Mouse (Mus musculus): Measurements from ENCODE around the gene Dusp6. TPM values are rescaled to one million over a fixed set of nuclear protein-coding genes. Genes with fewer than 3 reads are reported as not detected.

The Dusp6 gene
- 111 TPM for polyA plus RNA-seq (2014; fragmentation: Illumina TruSeq; extraction: RNeasy Lipid Tissue Mini Kit (QIAGEN cat#74804); ENCODE audit: low read depth, low replicate concordance)

DNA sequence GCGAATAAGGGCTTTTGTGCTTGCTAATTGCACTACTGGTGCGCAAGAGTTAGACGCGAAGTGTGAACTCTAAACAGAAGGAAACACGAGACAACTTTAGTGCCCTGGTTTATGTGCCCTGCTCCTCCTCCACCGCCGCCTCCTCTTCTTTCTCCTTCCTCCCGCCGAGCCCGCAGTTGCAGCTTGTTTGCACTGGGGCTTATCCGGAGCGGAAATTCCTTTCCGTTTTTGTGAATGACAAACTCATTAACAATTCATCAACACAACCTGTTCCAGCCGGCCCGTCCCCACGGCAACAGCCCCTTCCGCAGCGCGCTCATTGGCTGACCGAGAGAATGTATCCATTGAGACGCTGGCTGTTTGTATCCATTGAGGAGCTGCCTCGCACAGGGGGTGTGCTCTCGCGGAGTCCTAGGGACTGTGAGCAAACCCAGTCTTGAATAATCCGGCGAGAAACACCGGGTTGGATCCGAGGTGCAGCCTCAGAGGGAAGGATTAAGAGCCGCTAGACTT is at the start of gene Dusp6:
Gene Dusp6 (plus strand): TSS at position 365 of the 513 bp plus-strand sequence.

Other genes with a start within 250 kb of the Dusp6 start
- 26.9 TPM for gene Poc1b, start 156.2 kb upstream of the Dusp6 start, polyA plus RNA-seq (2014; fragmentation: Illumina TruSeq; extraction: RNeasy Lipid Tissue Mini Kit (QIAGEN cat#74804); ENCODE audit: low read depth, low replicate concordance)
- gene Galnt4, start 155.1 kb upstream of the Dusp6 start, polyA plus RNA-seq (2014; fragmentation: Illumina TruSeq; extraction: RNeasy Lipid Tissue Mini Kit (QIAGEN cat#74804); ENCODE audit: low read depth, low replicate concordance) = 216 TPM
- 2.5 TPM for gene Phxr2, start 136.9 kb upstream of the Dusp6 start, polyA plus RNA-seq (2014; fragmentation: Illumina TruSeq; extraction: RNeasy Lipid Tissue Mini Kit (QIAGEN cat#74804); ENCODE audit: low read depth, low replicate concordance)

Data from sigmoid colon, adult 10 weeks (tissue).